Mouse (Mus musculus) CH12.LX (cell line): Measurements from ENCODE around the gene Gm20388.

Experiments used
- JUND ChIP-seq: conservative IDR thresholded peaks from 2 replicates; pipeline ENCODE4 v1.6.1; 2011; ENCODE audit warnings: low read depth, low read length, improper control_type of control experiment
- TCF12 ChIP-seq: IDR thresholded peaks from 2 replicates; pipeline ENCODE4 v1.6.1; 2014; ENCODE audit warnings: low read depth, mild to moderate bottlenecking, inconsistent platforms, low read length, improper control_type of control experiment
- ZKSCAN1 ChIP-seq: IDR thresholded peaks from 2 replicates; pipeline ENCODE4 v1.6.1; 2012; ENCODE audit warnings: low read depth, inconsistent platforms, low read length, improper control_type of control experiment, borderline replicate concordance

DNA sequence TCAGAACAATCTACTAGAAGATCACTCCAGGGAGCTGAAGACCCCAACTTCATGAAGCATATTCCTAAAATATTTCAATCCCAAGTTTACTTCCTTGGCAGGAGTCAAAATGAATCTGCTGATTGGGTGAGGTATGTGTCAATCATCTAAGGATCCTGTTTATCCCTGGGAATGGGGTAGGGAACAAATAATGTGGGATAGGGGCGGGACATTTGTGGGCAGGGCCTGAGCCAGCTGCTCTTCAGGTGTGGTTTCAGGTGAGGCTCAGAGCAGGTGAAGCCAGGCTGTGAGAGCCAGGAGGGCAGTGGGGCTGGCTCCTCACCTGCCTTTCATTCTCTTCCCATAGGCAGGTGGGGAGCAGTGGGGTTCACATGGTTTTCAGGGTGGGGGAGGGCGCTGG, 2816.1 kb downstream of the Gm20388 start:
- TF ChIP-seq TCF12 (no peak), ZKSCAN1 (no peak), JUND (no peak)
